Mouse (Mus musculus): Measurements from ENCODE around the gene Bend7. TPM values are rescaled to one million over a fixed set of nuclear protein-coding genes. Genes with fewer than 3 reads are reported as not detected.

Gene Bend7
- polyA plus RNA-seq, 2 experiments = 0.94 to 1.2 TPM

DNA sequence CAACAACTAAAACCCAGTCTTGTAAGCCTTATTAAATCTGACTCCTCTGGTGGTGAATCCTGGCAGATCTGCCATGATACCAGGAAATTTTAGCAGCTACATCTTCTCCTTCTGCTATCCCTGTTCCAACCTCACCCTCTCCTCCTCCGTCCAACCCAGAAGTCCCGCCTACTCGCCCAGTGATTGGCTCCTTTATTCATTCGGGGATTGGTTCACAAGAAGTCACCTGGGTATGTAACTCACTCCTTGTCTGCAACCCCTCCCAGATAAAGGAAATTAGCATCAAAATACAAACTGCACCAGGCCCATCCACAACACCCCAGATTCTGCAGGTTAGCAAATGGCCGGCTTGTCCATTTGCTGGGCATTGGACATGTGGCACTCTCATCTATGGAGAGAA, 98.7 kb downstream of the Bend7 start:
- Histone ChIP-seq H3K4me1 (replicated peaks; ENCODE audit: control insufficient read depth in 2 of 2, insufficient read depth in 2 of 2, low read length in 1 of 2) (no peaks in the 10 kb centered on the region), H3K27ac (no peak overlapping the region), H3K36me3 (replicated peaks; ENCODE audit: control insufficient read depth, insufficient read depth, low read depth) (no peaks in the 10 kb centered on the region), H3K4me3 (ENCODE audit: insufficient read depth in 1 of 2, low read depth in 2 of 2, low read length in 2 of 2) (no peak overlapping the region), H3K9ac (replicated peaks) (no peak overlapping the region), H3K27me3 (ENCODE audit: control insufficient read depth, insufficient read depth, low read length) (no peaks in the 10 kb centered on the region; the same call in 1 of the 2 replicates), H3K4me2 (ENCODE audit: low read depth) (no peak overlapping the region), H3K9me3 (ENCODE audit: control insufficient read depth, low read length) (no peaks in the 10 kb centered on the region)
- TF ChIP-seq CTCF (IDR thresholded peaks at IDR 0.05; ENCODE audit: low read depth) (no peak), EP300 (IDR thresholded peaks at IDR 0.05; ENCODE audit: low read depth) (no peak)
- DNase-seq (ENCODE audit: low read depth in 3 of 3, low spot score in 3 of 3) (no peak), ATAC-seq (ENCODE audit: insufficient read depth) (no peak)
- WGBS (ENCODE audit: insufficient replicate concordance) = 43% methylated on average over 5 of the region's 5 CpGs

DNA sequence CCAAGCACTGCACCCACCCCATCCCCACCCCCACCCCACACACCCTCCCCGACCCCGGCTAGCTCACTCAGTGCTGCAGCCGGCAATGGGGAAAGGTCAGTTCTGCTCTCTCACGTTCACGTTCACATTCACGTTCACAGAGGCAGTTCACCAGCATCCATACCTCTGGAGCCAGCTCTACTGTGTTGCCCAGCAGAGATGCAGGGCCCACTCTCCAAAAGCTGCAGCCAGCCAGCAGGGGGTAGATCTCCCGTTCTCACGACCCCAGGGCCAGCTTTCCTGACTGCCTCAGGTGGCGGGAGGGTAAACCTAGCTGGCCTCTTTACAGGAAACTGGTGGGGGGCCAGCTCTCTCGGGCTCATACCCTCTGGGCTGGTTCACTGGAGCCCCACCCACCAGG, 100.0 kb downstream of the Bend7 start:
- Histone ChIP-seq H3K4me3 (ENCODE audit: insufficient read depth in 1 of 2, low read depth in 2 of 2, low read length in 2 of 2) (no peak overlapping the region), H3K4me1 (replicated peaks; ENCODE audit: control insufficient read depth in 2 of 2, insufficient read depth in 2 of 2, low read length in 1 of 2) (no peaks in the 10 kb centered on the region), H3K9ac (replicated peaks) (no peak overlapping the region), H3K4me2 (ENCODE audit: low read depth) (no peak overlapping the region), H3K36me3 (replicated peaks; ENCODE audit: control insufficient read depth, insufficient read depth, low read depth) (no peaks in the 10 kb centered on the region), H3K27ac (no peak overlapping the region), H3K9me3 (ENCODE audit: control insufficient read depth, low read length) (no peaks in the 10 kb centered on the region), H3K27me3 (ENCODE audit: control insufficient read depth, insufficient read depth, low read length) (no peaks in the 10 kb centered on the region; the same call in 1 of the 2 replicates)
- WGBS (ENCODE audit: insufficient replicate concordance) = 5% methylated on average over 10 of the region's 10 CpGs
- no peak for ATAC-seq (ENCODE audit: insufficient read depth)
- no peak for DNase-seq (ENCODE audit: low read depth in 3 of 3, low spot score in 3 of 3)
- TF ChIP-seq EP300 (IDR thresholded peaks at IDR 0.05; ENCODE audit: low read depth) = no peak

DNA sequence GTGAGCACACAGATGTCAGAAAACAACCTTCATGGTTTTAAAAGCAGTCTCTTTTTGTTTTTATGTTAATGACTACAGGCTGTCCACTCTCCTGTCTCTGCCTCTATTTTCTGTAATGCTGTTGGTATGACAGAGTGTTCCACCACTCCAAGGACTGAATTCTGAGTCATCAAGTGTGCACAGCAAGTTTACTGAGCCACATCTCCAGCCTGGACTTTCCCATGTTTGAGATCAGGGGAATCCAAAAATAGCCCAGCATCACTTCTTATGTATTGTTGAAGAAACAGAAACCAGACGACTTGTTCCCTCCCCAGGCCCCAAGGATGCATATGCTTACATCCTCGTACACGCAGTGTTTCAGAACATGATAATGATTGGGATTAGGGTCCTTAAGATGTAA, 102.6 kb downstream of the Bend7 start:
- TF ChIP-seq EP300 (IDR thresholded peaks at IDR 0.05; ENCODE audit: low read depth) = no peak
- no peak for TF ChIP-seq CTCF (IDR thresholded peaks at IDR 0.05; ENCODE audit: low read depth)
- Histone ChIP-seq H3K27me3 (ENCODE audit: control insufficient read depth, insufficient read depth, low read length) (no peaks in the 10 kb centered on the region; the same call in 1 of the 2 replicates), H3K36me3 (replicated peaks; ENCODE audit: control insufficient read depth, insufficient read depth, low read depth) (no peaks in the 10 kb centered on the region), H3K9me3 (ENCODE audit: control insufficient read depth, low read length) (no peaks in the 10 kb centered on the region), H3K4me3 (ENCODE audit: insufficient read depth in 1 of 2, low read depth in 2 of 2, low read length in 2 of 2) (no peak overlapping the region), H3K9ac (replicated peaks) (no peak overlapping the region), H3K4me1 (replicated peaks; ENCODE audit: control insufficient read depth in 2 of 2, insufficient read depth in 2 of 2, low read length in 1 of 2) (no peaks in the 10 kb centered on the region), H3K27ac (no peak overlapping the region), H3K4me2 (ENCODE audit: low read depth) (no peak overlapping the region)
- ATAC-seq (ENCODE audit: insufficient read depth) = no peak
- 64% methylated on average over 3 of the region's 3 CpGs for WGBS (ENCODE audit: insufficient replicate concordance)
- no peak for DNase-seq (ENCODE audit: low read depth in 3 of 3, low spot score in 3 of 3)

DNA sequence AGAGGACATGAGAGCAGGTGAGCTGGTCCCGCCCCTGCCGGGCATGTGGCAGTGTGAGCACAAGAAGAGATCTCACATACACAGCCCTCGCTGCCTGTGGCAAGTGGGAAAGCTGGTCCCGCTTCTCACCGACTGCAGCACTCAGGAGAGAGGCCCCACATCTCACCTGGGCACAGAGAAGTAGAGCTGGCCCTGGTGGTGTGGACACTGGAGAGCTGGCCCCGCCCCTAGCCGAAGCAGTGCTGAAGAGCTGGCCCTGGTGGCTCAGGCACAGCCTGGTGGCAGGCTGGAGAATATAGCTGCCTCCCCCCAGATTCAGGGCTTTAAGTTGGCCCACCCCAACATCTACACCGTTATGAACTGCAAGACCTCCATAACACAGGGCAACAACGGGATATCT, 106.4 kb downstream of the Bend7 start:
- no peak overlapping the region for H3K4me2 ChIP-seq (ENCODE audit: low read depth)
- TF ChIP-seq CTCF (IDR thresholded peaks at IDR 0.05; ENCODE audit: low read depth) (no peak), EP300 (IDR thresholded peaks at IDR 0.05; ENCODE audit: low read depth) (no peak)
- H3K4me3 ChIP-seq (ENCODE audit: insufficient read depth in 1 of 2, low read depth in 2 of 2, low read length in 2 of 2) = no peak overlapping the region
- DNase-seq (ENCODE audit: low read depth in 3 of 3, low spot score in 3 of 3) (no peak), ATAC-seq (ENCODE audit: insufficient read depth) (no peak)
- no peak overlapping the region for H3K9ac ChIP-seq (replicated peaks)
- no peaks in the 10 kb centered on the region for H3K27me3 ChIP-seq (ENCODE audit: control insufficient read depth, insufficient read depth, low read length)
- no peaks in the 10 kb centered on the region for H3K4me1 ChIP-seq (replicated peaks; ENCODE audit: control insufficient read depth in 2 of 2, insufficient read depth in 2 of 2, low read length in 1 of 2)
- no peaks in the 10 kb centered on the region for H3K36me3 ChIP-seq (replicated peaks; ENCODE audit: control insufficient read depth, insufficient read depth, low read depth)
- no peaks in the 10 kb centered on the region for H3K9me3 ChIP-seq (ENCODE audit: control insufficient read depth, low read length)
- WGBS (ENCODE audit: insufficient replicate concordance) = 56% methylated on average over 9 of the region's 9 CpGs
- H3K27ac ChIP-seq = no peak overlapping the region

DNA sequence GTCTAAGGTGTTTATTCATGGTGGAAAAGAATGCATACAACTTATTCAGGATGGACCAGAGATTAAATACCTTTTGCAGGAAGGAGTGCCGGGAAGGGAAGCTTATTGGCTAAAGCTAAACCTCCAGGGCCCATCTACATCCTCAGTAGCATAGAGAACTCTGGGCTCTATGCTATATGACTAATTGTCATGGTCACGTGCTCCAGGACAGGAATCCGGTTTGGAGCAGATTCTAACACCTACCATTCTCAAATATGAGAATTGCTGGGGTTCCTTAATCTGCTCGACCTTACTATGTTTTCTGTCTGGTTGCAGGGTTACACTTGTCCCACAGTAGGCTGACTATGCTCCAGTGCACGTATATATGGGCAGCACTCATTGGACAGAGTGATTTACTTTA, 110.4 kb downstream of the Bend7 start:
- Histone ChIP-seq H3K4me2 (ENCODE audit: low read depth) (no peak overlapping the region), H3K9me3 (ENCODE audit: control insufficient read depth, low read length) (no peaks in the 10 kb centered on the region), H3K27me3 (ENCODE audit: control insufficient read depth, insufficient read depth, low read length) (no peaks in the 10 kb centered on the region), H3K4me1 (replicated peaks; ENCODE audit: control insufficient read depth in 2 of 2, insufficient read depth in 2 of 2, low read length in 1 of 2) (peaks cover 0 to 11% of the 10 kb centered on the region in 2 experiments; a peak in 2 of 4 replicates), H3K9ac (replicated peaks) (no peak overlapping the region), H3K36me3 (replicated peaks; ENCODE audit: control insufficient read depth, insufficient read depth, low read depth) (no peaks in the 10 kb centered on the region), H3K27ac (no peak overlapping the region), H3K4me3 (ENCODE audit: insufficient read depth in 1 of 2, low read depth in 2 of 2, low read length in 2 of 2) (no peak overlapping the region)
- DNase-seq (ENCODE audit: low read depth in 3 of 3, low spot score in 3 of 3) (no peak), ATAC-seq (ENCODE audit: insufficient read depth) (no peak)
- TF ChIP-seq EP300 (IDR thresholded peaks at IDR 0.05; ENCODE audit: low read depth) = no peak
- TF ChIP-seq CTCF (IDR thresholded peaks at IDR 0.05; ENCODE audit: low read depth) = no peak
- 57% methylated on average over 5 of the region's 5 CpGs for WGBS (ENCODE audit: insufficient replicate concordance)

Data from liver, embryonic 14.5 days (tissue).